Mouse (Mus musculus): ENCODE data around the gene Defb6. TPM values are rescaled to one million over a fixed set of nuclear protein-coding genes. Genes with fewer than 3 reads are reported as not detected.

Gene Defb6
- not detected in 2 replicates for total RNA-seq (2014; fragmentation: Nextera tagmentation)
- total RNA-seq (2017): not detected in 2 replicates
- not detected in 2 replicates for polyA plus RNA-seq (2012)

- H3K36me3 ChIP-seq (replicated peaks): no peaks in the 10 kb centered on the region
- no peak for DNase-seq (ENCODE audit: low spot score)
- no peak for ATAC-seq (ENCODE audit: extremely low read depth, insufficient number of reproducible peaks, low FRiP score, poor library complexity, severe bottlenecking)
- no peak within 1 kb of the TSS for H3K4me3 ChIP-seq (ENCODE audit: low read depth, low read length)
- no peaks in the 10 kb centered on the region for H3K4me1 ChIP-seq (ENCODE audit: insufficient read depth, low read depth, low read length)
- H3K27me3 ChIP-seq (ENCODE audit: insufficient read depth, low read length): no peaks in the 10 kb centered on the region
- TF ChIP-seq GATA1 (IDR thresholded peaks at IDR 0.05; ENCODE audit: borderline replicate concordance, low read length): no peak
- TF ChIP-seq TAL1 (conservative IDR thresholded peaks at IDR 0.05; ENCODE audit: low read depth, low read length): no peak
- no peak for TF ChIP-seq GATA2 (IDR thresholded peaks at IDR 0.05; ENCODE audit: borderline replicate concordance, low read depth, low read length)
- no peak for TF ChIP-seq CTCF (IDR thresholded peaks at IDR 0.05; ENCODE audit: low read depth, low read length)
- no peak for TF ChIP-seq POLR2AphosphoS5 (IDR thresholded peaks at IDR 0.05; ENCODE audit: insufficient replicate concordance, low read depth, low read length)
- H3K9me3 ChIP-seq (replicated peaks): no peaks in the 10 kb centered on the region
Observed at GRCm38 (mm10) chr8:19225161-19225560, at the start of gene Defb6. Defb6 (plus strand) TSS chr8:19225478.

GRCm38 (mm10) chr8:19238101-19238500 is 12.8 kb downstream of the Defb6 start:
- H3K27me3 ChIP-seq (ENCODE audit: insufficient read depth, low read length): no peaks in the 10 kb centered on the region; the same call in 1 of the 2 replicates
- H3K4me1 ChIP-seq (ENCODE audit: insufficient read depth, low read depth, low read length): no peaks in the 10 kb centered on the region
- TF ChIP-seq GATA1 (IDR thresholded peaks at IDR 0.05; ENCODE audit: borderline replicate concordance, low read length) (no peak), TAL1 (conservative IDR thresholded peaks at IDR 0.05; ENCODE audit: low read depth, low read length) (no peak), CTCF (IDR thresholded peaks at IDR 0.05; ENCODE audit: low read depth, low read length) (no peak), POLR2AphosphoS5 (IDR thresholded peaks at IDR 0.05; ENCODE audit: insufficient replicate concordance, low read depth, low read length) (no peak), GATA2 (IDR thresholded peaks at IDR 0.05; ENCODE audit: borderline replicate concordance, low read depth, low read length) (no peak)

DNA sequence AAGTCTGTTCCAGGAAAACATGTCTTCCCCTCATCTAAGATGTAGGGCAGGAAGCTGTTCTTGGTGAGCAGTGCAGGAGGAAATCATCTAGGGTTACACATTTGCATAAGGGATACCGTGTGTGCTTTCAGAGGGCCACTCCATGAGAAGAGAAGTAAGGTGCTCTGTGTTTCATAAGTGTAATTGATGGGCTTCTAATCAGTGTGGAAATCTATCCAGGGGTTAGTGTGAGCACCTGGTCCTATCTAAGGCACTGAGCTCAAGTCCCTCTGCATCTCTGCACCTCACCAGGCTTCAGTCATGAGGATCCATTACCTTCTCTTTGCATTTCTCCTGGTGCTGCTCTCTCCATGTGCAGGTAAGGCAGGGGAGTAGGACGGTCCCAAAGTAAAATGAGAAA is 14.3 kb downstream of the Defb6 start, which contains the start of gene Defb46:
Gene Defb46, plus strand, starts transcription at position 301 of the 400 bp plus-strand sequence.
- no peaks in the 10 kb centered on the region; the same call in 1 of the 2 replicates for H3K27me3 ChIP-seq (ENCODE audit: insufficient read depth, low read length)
- no peaks in the 10 kb centered on the region for H3K36me3 ChIP-seq (replicated peaks)
- no peak within 1 kb of the TSS for H3K4me3 ChIP-seq (ENCODE audit: low read depth, low read length)
- no peaks in the 10 kb centered on the region for H3K4me1 ChIP-seq (ENCODE audit: insufficient read depth, low read depth, low read length)
- ATAC-seq (ENCODE audit: extremely low read depth, insufficient number of reproducible peaks, low FRiP score, poor library complexity, severe bottlenecking) (no peak), DNase-seq (ENCODE audit: low spot score) (no peak)
- no peaks in the 10 kb centered on the region for H3K9me3 ChIP-seq (replicated peaks)
- no peak for TF ChIP-seq GATA1 (IDR thresholded peaks at IDR 0.05; ENCODE audit: borderline replicate concordance, low read length)

More at GRCm38 (mm10) chr8:19238101-19238500, 12.8 kb downstream of the Defb6 start:
- H3K9me3 ChIP-seq (replicated peaks): no peaks in the 10 kb centered on the region
- DNase-seq (ENCODE audit: low spot score): no peak
- ATAC-seq (ENCODE audit: extremely low read depth, insufficient number of reproducible peaks, low FRiP score, poor library complexity, severe bottlenecking): no peak
- H3K4me3 ChIP-seq (ENCODE audit: low read depth, low read length): no peak overlapping the region
- H3K36me3 ChIP-seq (replicated peaks): no peaks in the 10 kb centered on the region

DNA sequence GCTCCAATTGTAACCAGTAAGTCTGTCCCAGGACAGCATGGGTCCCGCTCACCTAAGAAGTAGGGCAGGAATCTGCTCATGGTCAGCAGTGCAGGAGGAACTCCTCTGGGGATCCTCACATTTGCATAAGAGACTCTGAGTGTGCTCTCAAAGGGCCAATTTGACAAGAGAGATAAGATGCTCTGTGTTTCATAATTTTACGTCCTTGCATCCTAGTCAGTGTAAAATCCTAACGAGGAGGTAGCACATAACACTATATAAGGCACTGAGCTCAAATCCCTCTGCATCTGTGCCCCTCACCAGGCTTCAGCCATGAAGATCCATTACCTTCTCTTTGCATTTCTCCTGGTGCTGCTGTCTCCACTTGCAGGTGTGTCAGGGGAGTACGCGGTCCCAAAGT is 22.0 kb downstream of the Defb6 start, which contains the start of gene Defb5:
Gene Defb5, plus strand, starts transcription at position 301 of the 400 bp plus-strand sequence.
- no peak for DNase-seq (ENCODE audit: low spot score)
- H3K4me3 ChIP-seq (ENCODE audit: low read depth, low read length): no peak within 1 kb of the TSS
- no peaks in the 10 kb centered on the region for H3K4me1 ChIP-seq (ENCODE audit: insufficient read depth, low read depth, low read length)
- H3K9me3 ChIP-seq (replicated peaks): no peaks in the 10 kb centered on the region
- H3K36me3 ChIP-seq (replicated peaks): no peaks in the 10 kb centered on the region
- ATAC-seq (ENCODE audit: extremely low read depth, insufficient number of reproducible peaks, low FRiP score, poor library complexity, severe bottlenecking): no peak
- TF ChIP-seq GATA2 (IDR thresholded peaks at IDR 0.05; ENCODE audit: borderline replicate concordance, low read depth, low read length) (no peak), CTCF (IDR thresholded peaks at IDR 0.05; ENCODE audit: low read depth, low read length) (no peak), GATA1 (IDR thresholded peaks at IDR 0.05; ENCODE audit: borderline replicate concordance, low read length) (no peak), TAL1 (conservative IDR thresholded peaks at IDR 0.05; ENCODE audit: low read depth, low read length) (no peak), POLR2AphosphoS5 (IDR thresholded peaks at IDR 0.05; ENCODE audit: insufficient replicate concordance, low read depth, low read length) (no peak)
- H3K27me3 ChIP-seq (ENCODE audit: insufficient read depth, low read length): no peaks in the 10 kb centered on the region

DNA sequence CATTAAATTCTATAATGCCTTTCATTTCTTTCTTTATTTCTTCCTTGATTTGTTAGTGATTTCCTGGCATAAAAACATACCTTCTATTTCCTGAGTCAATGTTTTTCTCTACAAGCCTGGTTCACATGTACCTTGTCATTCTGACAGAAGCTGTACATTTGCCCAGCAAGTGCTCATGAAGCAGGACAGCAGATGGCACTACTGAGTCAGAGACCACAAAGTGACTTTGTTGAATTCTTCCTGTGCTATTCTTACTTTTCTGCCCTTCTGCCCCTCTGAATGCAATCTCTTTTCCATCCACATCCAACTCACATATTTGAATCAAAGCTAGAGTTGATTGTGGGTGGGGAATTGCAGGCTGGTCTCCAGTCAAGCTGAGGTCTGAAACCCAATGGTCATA is 32.9 kb downstream of the Defb6 start:
- ATAC-seq (ENCODE audit: extremely low read depth, insufficient number of reproducible peaks, low FRiP score, poor library complexity, severe bottlenecking): no peak
- Histone ChIP-seq H3K9me3 (replicated peaks) (no peaks in the 10 kb centered on the region), H3K27me3 (ENCODE audit: insufficient read depth, low read length) (no peaks in the 10 kb centered on the region), H3K4me3 (ENCODE audit: low read depth, low read length) (no peak overlapping the region), H3K36me3 (replicated peaks) (no peaks in the 10 kb centered on the region), H3K4me1 (ENCODE audit: insufficient read depth, low read depth, low read length) (no peaks in the 10 kb centered on the region)
- DNase-seq (ENCODE audit: low spot score): no peak
- no peak for TF ChIP-seq GATA2 (IDR thresholded peaks at IDR 0.05; ENCODE audit: borderline replicate concordance, low read depth, low read length)
- TF ChIP-seq CTCF (IDR thresholded peaks at IDR 0.05; ENCODE audit: low read depth, low read length): no peak
- TF ChIP-seq POLR2AphosphoS5 (IDR thresholded peaks at IDR 0.05; ENCODE audit: insufficient replicate concordance, low read depth, low read length): no peak
- no peak for TF ChIP-seq TAL1 (conservative IDR thresholded peaks at IDR 0.05; ENCODE audit: low read depth, low read length)
- no peak for TF ChIP-seq GATA1 (IDR thresholded peaks at IDR 0.05; ENCODE audit: borderline replicate concordance, low read length)

DNA sequence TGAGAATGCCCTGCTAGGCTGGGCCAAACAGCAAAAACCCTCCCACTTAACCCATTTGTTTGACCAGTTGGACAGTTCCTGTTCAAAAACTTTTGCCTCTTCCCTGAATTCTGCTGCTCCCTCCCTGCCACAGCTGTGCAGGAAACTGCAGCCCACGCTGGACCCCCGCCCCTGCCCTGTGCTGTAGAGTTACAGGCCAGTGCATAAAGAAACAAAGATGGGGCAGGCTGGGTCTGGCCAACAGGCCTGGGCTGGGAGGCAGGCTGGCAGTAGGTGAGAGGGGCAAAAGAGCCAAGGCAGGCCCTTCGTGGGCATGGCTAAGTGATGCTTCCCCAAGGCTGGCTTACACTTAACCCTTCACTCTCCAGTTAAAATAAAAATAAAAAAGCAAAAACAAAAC is 34.4 kb downstream of the Defb6 start:
- Histone ChIP-seq H3K27me3 (ENCODE audit: insufficient read depth, low read length) (no peaks in the 10 kb centered on the region), H3K36me3 (replicated peaks) (no peaks in the 10 kb centered on the region), H3K9me3 (replicated peaks) (no peaks in the 10 kb centered on the region), H3K4me1 (ENCODE audit: insufficient read depth, low read depth, low read length) (no peaks in the 10 kb centered on the region), H3K4me3 (ENCODE audit: low read depth, low read length) (no peak overlapping the region)
- DNase-seq (ENCODE audit: low spot score) (no peak), ATAC-seq (ENCODE audit: extremely low read depth, insufficient number of reproducible peaks, low FRiP score, poor library complexity, severe bottlenecking) (no peak)
- TF ChIP-seq TAL1 (conservative IDR thresholded peaks at IDR 0.05; ENCODE audit: low read depth, low read length) (no peak), POLR2AphosphoS5 (IDR thresholded peaks at IDR 0.05; ENCODE audit: insufficient replicate concordance, low read depth, low read length) (no peak), GATA1 (IDR thresholded peaks at IDR 0.05; ENCODE audit: borderline replicate concordance, low read length) (no peak), CTCF (IDR thresholded peaks at IDR 0.05; ENCODE audit: low read depth, low read length) (no peak)

Other genes with a start within 250 kb of the Defb6 start
- gene Defb40, start 247.2 kb upstream of the Defb6 start, total RNA-seq (2014; fragmentation: Nextera tagmentation): not detected in 2 replicates
- not detected in 2 replicates for gene Defb40, start 247.2 kb upstream of the Defb6 start, total RNA-seq (2017)
- not detected in 2 replicates for gene Defb40, start 247.2 kb upstream of the Defb6 start, polyA plus RNA-seq (2012)
- gene Defb37, start 234.4 kb upstream of the Defb6 start, total RNA-seq (2014; fragmentation: Nextera tagmentation): not detected in 2 replicates
- gene Defb37, start 234.4 kb upstream of the Defb6 start, total RNA-seq (2017): not detected in 2 replicates
- gene Defb37, start 234.4 kb upstream of the Defb6 start, polyA plus RNA-seq (2012): not detected in 2 replicates
- not detected in 2 replicates for gene Defb38, start 198.9 kb upstream of the Defb6 start, total RNA-seq (2014; fragmentation: Nextera tagmentation)
- not detected in 2 replicates for gene Defb38, start 198.9 kb upstream of the Defb6 start, total RNA-seq (2017)
- not detected in 2 replicates for gene Defb38, start 198.9 kb upstream of the Defb6 start, polyA plus RNA-seq (2012)
- gene Defb39, start 160.7 kb upstream of the Defb6 start, total RNA-seq (2014; fragmentation: Nextera tagmentation): not detected in 2 replicates
- gene Defb39, start 160.7 kb upstream of the Defb6 start, total RNA-seq (2017): not detected in 2 replicates
- not detected in 2 replicates for gene Defb39, start 160.7 kb upstream of the Defb6 start, polyA plus RNA-seq (2012)
- not detected in 2 replicates for gene Defb12, start 110.6 kb upstream of the Defb6 start, total RNA-seq (2014; fragmentation: Nextera tagmentation)
- not detected in 2 replicates for gene Defb12, start 110.6 kb upstream of the Defb6 start, total RNA-seq (2017)
- gene Defb12, start 110.6 kb upstream of the Defb6 start, polyA plus RNA-seq (2012): not detected in 2 replicates
- gene Defb34, start 101.7 kb upstream of the Defb6 start, total RNA-seq (2014; fragmentation: Nextera tagmentation): not detected in 2 replicates
- not detected in 2 replicates for gene Defb34, start 101.7 kb upstream of the Defb6 start, total RNA-seq (2017)
- not detected in 2 replicates for gene Defb34, start 101.7 kb upstream of the Defb6 start, polyA plus RNA-seq (2012)
- gene Gm45826, start 84.7 kb upstream of the Defb6 start, total RNA-seq (2014; fragmentation: Nextera tagmentation): not detected in 2 replicates
- gene Gm45826, start 84.7 kb upstream of the Defb6 start, total RNA-seq (2017): not detected in 2 replicates
- not detected in 2 replicates for gene Gm45826, start 84.7 kb upstream of the Defb6 start, polyA plus RNA-seq (2012)
- not detected in 2 replicates for gene Defb14, start 31.1 kb upstream of the Defb6 start, total RNA-seq (2014; fragmentation: Nextera tagmentation)
- not detected in 2 replicates for gene Defb14, start 31.1 kb upstream of the Defb6 start, total RNA-seq (2017)
- not detected in 2 replicates for gene Defb14, start 31.1 kb upstream of the Defb6 start, polyA plus RNA-seq (2012)
- not detected in 2 replicates for gene Defb4, start 26.8 kb upstream of the Defb6 start, total RNA-seq (2014; fragmentation: Nextera tagmentation)
- not detected in 2 replicates for gene Defb4, start 26.8 kb upstream of the Defb6 start, total RNA-seq (2017)
- not detected in 2 replicates for gene Defb4, start 26.8 kb upstream of the Defb6 start, polyA plus RNA-seq (2012)
- not detected in 2 replicates for gene Defb46, start 14.4 kb downstream of the Defb6 start, total RNA-seq (2014; fragmentation: Nextera tagmentation)
- not detected in 2 replicates for gene Defb46, start 14.4 kb downstream of the Defb6 start, total RNA-seq (2017)
- gene Defb46, start 14.4 kb downstream of the Defb6 start, polyA plus RNA-seq (2012): not detected in 2 replicates
- gene Defb5, start 22.1 kb downstream of the Defb6 start, total RNA-seq (2014; fragmentation: Nextera tagmentation): not detected in 2 replicates
- not detected in 2 replicates for gene Defb5, start 22.1 kb downstream of the Defb6 start, total RNA-seq (2017)
- gene Defb5, start 22.1 kb downstream of the Defb6 start, polyA plus RNA-seq (2012): not detected in 2 replicates
- not detected in 2 replicates for gene Defb3, start 67.9 kb downstream of the Defb6 start, total RNA-seq (2014; fragmentation: Nextera tagmentation)
- gene Defb3, start 67.9 kb downstream of the Defb6 start, total RNA-seq (2017): not detected in 2 replicates
- gene Defb3, start 67.9 kb downstream of the Defb6 start, polyA plus RNA-seq (2012): not detected in 2 replicates
- gene Defb8, start 222.1 kb downstream of the Defb6 start, total RNA-seq (2014; fragmentation: Nextera tagmentation): not detected in 2 replicates
- not detected in 2 replicates for gene Defb8, start 222.1 kb downstream of the Defb6 start, total RNA-seq (2017)
- not detected in 2 replicates for gene Defb8, start 222.1 kb downstream of the Defb6 start, polyA plus RNA-seq (2012)

Data from G1E (cell line).